Mouse (Mus musculus) activated CD4-positive, CD25-positive, alpha-beta regulatory T cell, adult 4 months (primary cell): ENCODE results near the gene Auts2. TPM values are rescaled to one million over a fixed set of nuclear protein-coding genes. Genes with fewer than 3 reads are reported as not detected.

Experiments
- ATAC-seq: one replicate; pipeline ENCODE4 v1.8.0; 2017
- polyA plus RNA-seq, 2 experiments: library from polyadenylated mRNA; unstranded; fragments of 100-300 nt; shearing (Covaris generic); gene quantifications; one replicate each; pipeline ENCODE4 v1.2.1; 2017

Auts2 gene
- polyA plus RNA-seq, 2 experiments from 2014 or later = 0.26 TPM; not detected in 1

GRCm38 (mm10) chr5:132314300-132314699, 228.8 kb downstream of the Auts2 start:
- no peak for ATAC-seq

DNA sequence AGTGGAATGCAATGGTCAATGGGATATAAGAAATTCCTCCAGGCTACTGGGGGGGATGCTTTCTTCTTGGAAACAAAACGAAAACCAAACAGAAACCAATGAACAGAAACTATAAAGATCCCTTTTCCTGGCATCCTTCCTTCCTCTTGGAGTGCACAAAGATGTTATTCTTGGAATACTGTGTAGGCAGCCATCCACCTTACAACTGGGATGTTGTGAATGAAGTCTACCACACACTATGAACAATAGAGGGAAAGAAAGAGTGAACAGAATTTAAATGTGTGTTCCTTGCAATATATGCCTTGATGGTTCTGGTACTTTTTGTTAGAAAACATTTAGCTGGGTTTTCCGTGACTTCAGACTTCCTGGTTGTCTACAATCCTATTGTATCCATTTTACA, 236.1 kb downstream of the Auts2 start:
- ATAC-seq = no peak

- ATAC-seq = no peak
These were observed 237.7 kb downstream of the Auts2 start for GRCm38 (mm10) chr5:132305354-132305934.

DNA sequence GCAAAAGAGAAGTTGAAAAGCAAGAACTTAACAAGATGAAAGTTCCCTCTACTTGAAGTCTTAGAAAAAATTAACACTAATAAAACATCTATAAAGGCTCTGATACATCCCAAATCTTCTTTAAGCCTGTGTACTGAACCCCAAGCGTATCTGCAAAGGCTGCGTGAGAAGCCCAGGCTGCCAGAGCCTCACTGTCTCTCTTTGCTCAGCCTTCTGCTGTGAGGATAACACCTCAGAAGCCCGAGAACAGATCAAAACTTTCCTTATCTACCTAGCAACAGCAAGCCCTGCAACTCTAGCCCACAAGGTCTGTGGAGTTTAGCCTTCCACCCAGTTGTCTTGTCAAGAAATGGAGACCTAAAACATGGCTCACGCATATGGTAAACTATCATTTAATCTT, 240.4 kb downstream of the Auts2 start:
- ATAC-seq = no peak

DNA sequence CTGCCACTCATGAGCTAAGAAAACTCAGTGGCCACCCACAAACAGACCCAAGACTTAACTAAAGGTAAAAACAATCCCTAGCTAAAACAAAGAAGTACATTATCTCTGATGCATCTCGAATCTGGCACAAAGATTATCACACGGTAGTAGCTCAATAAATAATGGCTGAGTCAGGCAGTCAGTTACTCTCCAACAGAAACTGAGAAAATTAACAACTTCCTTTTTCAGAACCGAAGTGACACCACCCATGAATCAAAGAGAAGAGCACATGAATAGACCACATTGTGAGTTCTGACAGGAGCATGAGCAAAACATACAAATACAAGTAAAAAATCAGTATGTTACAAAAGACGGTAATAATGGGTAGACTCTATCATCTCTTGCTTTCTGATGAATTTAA, 242.3 kb downstream of the Auts2 start:
- no peak for ATAC-seq

GRCm38 (mm10) chr5:132299716-132300115, 243.4 kb downstream of the Auts2 start:
- no peak for ATAC-seq

- no peak for ATAC-seq
These were observed 244.1 kb downstream of the Auts2 start for GRCm38 (mm10) chr5:132298996-132299395.

DNA sequence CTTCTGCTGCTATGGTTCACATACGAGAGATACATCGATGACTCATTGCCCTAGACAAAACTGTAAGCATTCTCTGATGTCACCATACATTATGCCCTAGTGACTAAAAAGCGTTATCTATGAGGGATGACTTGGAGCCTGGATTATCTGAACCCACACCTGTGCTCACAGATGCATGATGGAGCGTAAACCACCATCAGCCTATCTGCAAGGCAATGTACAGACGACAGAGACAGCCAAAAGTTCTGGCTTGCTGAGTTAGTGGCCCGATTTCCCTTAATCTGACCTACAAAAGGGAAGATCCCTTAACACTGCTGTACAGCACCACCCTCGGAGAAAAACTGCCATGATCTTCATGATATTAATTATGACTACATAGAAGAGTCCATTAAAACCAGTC, 245.8 kb downstream of the Auts2 start:
- ATAC-seq = no peak

DNA sequence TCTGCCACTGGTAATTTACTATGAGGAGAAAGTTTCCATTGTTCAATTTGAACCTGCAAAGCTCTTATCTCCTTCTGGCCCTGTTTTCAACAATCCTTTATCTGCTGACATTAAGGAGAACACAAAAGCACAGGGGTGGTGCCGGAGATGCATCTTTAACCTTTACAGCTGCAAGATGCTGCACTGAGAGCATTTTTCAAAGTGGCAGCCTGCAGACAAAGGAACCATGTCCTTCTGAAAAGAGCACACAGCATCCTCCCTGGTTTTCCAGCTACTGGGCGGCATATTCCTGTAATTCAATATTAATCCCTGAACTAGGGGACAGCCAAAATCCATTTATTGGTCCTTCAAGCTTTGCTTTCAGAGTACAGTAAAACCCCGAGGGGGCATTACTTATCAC, 248.7 kb downstream of the Auts2 start:
- no peak for ATAC-seq

DNA sequence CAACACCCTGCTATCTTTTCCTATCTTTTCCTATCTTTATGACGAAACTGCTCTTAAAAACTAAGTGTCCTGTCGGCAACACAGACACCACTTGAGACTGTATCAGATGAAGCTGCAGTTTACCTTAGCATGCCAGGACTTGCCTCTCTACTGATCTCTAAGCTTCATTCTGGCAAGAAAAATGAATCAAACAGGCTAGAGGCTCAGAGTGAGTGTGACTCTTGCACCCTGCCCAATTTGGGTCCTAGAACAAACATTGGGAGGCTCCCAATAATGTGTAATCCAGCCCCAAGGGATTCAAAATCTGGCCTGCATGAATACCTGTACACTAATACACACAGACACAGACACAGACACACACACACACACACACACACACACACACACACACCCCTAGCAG, 250.2 kb downstream of the Auts2 start:
- no peak for ATAC-seq

DNA sequence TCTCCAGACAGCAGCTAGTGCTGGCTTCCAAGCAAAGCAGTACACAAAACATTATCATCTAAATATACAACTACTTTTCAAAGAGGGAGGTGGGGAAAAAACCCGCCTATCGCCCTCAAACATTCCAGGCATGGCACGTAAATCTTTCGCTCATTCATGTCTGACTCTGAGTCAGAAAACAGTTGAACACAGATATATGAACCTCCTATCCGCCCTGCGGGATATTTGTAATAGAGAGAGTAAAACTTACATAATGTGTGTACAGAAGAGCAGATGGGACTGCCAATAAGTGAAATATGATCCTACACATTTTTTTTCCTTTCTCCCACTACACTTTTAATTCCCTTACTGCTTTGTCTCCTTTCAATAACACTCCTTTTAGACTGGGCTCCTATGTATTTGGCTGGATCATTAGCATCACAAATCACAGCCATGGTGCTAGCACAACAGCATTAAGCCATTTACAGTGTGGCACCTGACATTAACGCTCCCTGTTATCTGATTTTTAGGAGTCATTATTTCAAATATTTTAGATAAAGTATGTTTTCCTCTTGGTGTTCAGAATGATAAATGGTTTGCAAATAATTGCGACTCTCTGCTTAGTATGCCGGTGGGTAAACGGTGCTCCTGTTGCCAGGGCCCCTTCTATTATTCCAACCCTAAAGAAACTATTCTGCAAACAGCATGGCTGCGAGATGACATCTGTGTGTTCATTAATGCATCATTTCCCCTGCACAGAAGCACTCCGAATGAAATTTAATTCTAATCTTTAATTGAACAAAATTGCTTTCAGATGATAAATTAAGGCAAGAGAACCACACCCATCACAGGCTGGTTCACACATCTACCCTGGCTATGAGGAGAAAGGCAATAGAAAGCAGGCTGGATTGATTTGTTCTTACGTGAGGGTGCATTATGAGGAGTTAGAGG, 252.3 kb downstream of the Auts2 start:
- ATAC-seq = no peak

GRCm38 (mm10) chr5:132283741-132284140, 259.4 kb downstream of the Auts2 start:
- no peak for ATAC-seq

GRCm38 (mm10) chr5:132274098-132274898, 268.8 kb downstream of the Auts2 start:
- no peak for ATAC-seq

DNA sequence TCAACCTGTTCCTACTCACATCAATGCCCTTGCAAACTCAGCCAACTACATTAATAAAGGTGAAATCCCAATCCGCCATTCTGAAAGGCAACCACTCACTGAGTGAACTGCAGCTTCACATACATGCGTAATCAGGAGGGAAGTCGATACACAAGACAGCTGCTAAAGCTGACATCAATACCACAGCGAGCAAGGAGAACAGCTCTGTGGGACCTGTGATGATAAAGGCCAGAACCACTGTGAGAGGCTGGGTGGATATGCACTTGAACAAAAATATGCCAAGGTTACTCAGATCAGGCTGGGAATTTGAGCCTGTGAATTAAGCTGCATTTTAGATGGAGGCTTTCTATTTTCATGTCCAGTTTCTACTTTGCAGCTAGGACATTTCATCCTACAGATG, 271.0 kb downstream of the Auts2 start:
- ATAC-seq = no peak

DNA sequence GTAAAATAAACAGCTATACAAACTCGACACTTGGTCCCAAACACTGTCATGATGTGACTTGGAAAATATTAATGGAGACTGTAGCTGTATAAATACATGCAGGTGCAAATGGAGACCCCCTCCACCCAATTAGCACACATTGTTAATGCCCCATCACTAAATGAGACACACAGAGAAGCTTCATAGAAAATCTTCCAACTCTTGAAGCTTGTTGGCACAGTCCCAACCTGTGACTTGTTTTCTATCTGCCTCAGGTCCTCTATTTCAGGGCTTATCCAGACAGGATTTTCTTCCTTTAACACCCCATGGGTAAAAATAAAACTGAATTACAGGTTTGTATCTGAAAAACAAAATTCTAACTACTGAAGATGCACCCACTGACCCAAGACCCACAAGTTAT, 272.2 kb downstream of the Auts2 start:
- ATAC-seq = no peak

DNA sequence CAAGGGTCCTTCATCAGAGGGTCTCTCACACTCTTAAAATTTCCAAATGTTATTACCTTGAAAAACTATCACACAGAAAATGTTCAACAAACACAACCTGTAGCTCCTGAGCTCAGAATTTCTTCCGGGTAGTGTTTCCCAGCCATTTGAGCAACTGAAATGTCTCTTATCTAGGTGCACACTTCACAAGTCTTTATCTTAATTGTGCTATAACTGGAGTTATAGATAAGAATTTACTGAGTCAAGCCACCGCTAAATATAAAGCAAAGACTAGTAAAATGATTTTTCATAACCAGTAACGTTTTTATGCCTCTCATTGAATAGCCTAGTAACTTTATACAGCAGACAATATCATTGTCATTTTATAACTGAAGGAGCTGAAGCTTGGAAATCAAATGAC, 273.1 kb downstream of the Auts2 start:
- no peak for ATAC-seq

DNA sequence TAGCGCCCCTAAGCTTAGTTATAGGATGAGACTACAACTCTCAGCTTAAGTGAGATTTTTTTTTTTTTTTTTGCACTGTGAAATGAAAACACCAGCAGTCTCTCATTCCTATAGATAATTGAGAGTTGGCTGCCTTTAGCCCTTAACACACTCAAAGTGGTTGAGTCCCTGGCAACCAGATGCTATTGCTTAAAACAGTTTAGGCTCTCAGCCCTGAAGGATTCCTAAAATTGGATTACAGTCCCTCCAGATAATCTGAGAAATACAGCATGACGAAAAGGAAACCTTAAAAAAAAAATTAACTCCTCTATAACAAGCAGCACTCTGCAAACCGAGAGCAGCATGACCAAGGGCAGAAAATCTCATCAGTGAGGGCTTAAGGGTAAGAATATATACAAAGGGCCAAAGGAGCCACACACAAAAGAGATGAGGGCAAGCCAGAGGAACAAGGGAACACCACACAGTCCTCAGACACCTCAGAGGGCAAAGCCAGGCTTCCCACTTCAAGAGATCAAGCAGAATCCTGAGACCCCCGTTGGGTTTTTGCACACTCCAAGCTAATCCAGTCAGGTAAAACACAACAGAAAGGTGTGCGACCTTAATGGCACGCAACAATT, 274.7 kb downstream of the Auts2 start:
- no peak for ATAC-seq

- ATAC-seq = no peak
These were observed 278.1 kb downstream of the Auts2 start for GRCm38 (mm10) chr5:132265015-132265414.

DNA sequence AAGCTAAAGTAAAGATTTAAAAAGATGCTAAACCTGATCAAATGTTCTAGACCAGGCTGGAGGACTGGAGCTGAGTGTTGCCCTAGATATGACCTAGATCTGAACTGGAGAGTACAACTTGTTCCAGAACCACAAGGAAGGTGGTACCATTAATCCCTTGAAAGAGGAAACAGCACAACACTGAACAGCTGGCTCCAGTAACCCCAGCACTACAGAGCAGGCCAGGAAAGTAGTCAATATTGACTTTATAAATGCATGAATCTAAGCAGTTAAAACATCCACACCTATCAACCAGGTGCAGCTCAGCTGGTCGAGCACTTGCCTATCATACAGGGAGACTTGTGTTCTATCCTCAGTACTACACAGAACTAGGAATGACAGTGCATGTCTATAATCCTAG, 281.4 kb downstream of the Auts2 start:
- no peak for ATAC-seq

DNA sequence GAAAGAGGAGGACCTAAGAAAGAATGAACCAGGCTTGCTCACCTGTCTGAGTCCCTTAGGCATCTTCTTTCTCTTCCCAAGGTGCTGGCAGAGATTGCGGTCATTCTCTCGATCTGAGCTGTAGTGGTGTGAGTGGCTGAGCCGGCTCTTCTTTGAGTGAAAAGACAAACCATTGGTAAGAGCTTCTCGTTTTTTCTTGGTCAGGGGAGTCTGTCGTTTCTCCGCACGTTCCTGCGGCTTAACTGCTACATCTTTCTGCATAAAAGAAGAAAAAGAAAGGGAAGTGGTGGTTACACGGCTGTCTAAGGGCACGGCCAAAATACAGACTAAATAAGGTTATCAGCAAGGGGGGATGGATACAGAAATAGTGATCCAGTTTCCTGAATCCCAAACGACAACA, 284.3 kb downstream of the Auts2 start:
- ATAC-seq = no peak

DNA sequence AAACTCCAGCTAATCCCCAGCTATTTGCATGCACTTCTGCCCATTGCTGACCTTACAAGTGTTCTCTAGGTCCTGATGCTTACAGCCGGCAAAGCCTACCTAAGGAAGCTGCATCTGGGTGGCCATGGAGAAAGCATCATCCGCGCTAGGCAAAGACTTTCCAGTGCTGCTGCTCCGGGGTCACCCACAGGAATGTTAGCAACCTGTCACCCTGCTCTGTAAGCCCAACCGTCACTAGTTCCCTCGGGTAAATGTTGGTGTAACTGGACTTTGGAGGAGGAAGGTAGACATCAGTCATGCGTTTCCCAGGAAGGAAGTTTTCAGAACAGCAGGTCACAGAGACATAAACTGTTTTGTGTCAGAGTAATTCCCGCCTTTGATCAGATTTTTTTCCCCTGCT, 287.6 kb downstream of the Auts2 start:
- ATAC-seq = no peak

GRCm38 (mm10) chr5:132249523-132249922, 293.6 kb downstream of the Auts2 start:
- ATAC-seq = no peak

DNA sequence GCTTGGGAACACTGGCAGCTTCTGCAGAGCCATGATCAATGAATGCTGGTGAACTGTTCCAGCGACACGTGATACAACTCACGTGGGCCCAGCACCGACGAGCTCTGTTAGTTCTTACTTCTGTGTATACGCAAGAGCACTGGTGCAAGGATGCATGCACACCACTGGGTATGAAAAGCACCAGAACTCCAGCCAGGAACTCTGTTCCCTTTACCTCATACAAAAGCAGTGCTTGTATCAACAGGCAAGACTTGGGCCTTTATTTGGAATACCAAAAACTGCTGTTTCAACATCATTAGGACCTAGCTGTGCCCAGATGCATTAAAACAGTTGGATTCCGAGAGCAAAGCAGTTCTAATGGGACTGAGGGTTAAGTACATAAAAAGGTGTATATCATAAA, 295.1 kb downstream of the Auts2 start:
- ATAC-seq = no peak
